Comparison of ENCODE assay signal across 24 mouse cellular contexts in genomic region chr7:125753326-125753715, GRCm38 (mm10). TPM values are rescaled to one million over a fixed set of nuclear protein-coding genes. Genes with fewer than 3 reads are reported as not detected.
A peak's percentile ranks its signal among the peaks of the same experiment; 100 is the strongest.
DNase-seq lines count a peak whose midpoint lies in the region; ATAC-seq and TF ChIP-seq lines count a peak whose summit lies in the region.
"Had no signal": no experiment of that assay in that cellular context is flagged by ENCODE, and none has a peak within 500 bp of the region (broad histone marks: within the 10 kb centered on the region; RNA-seq: fewer than 3 reads in every experiment).

No protein-coding gene starts in this region.

- no peak for TF ChIP-seq EP300 in heart, postnatal 0 days (IDR thresholded peaks at IDR 0.05; ENCODE audit: low read depth)

- no peak overlapping the region for H3K27ac ChIP-seq in neural tube, embryonic 11.5 days (ENCODE audit: low read depth, low read length)
- H3K27ac ChIP-seq in heart, embryonic 12.5 days (ENCODE audit: poor library complexity, severe bottlenecking), result peak overlapping the region; percentile 89
- H3K27ac ChIP-seq in heart, postnatal 0 days (ENCODE audit: low read depth), result peak overlapping the region; percentile 92
- H3K27ac ChIP-seq: gastrocnemius, adult 2 months; limb, embryonic 10.5 days; liver, embryonic 15.5 days; lung, embryonic 15.5 days; midbrain, embryonic 10.5 days; neural tube, embryonic 15.5 days had no signal

- H3K36me3 ChIP-seq in neural tube, embryonic 11.5 days (ENCODE audit: control insufficient read depth, insufficient read depth, low read length), result no peaks in the 10 kb centered on the region; the same call in 1 of the 2 replicates
- 0 out of 2 replicates have a peak, but pooled peaks cover 4% of the 10 kb centered on the region for H3K36me3 ChIP-seq in heart, embryonic 12.5 days
- H3K36me3 ChIP-seq in heart, postnatal 0 days (replicated peaks; ENCODE audit: control insufficient read depth, insufficient read depth, low read length), result no peaks in the 10 kb centered on the region
- H3K36me3 ChIP-seq: liver, embryonic 15.5 days; lung, embryonic 15.5 days; neural tube, embryonic 15.5 days had no signal

- no peaks in the 10 kb centered on the region for H3K4me1 ChIP-seq in neural tube, embryonic 11.5 days (ENCODE audit: control insufficient read depth, insufficient read depth, low read length)
- H3K4me1 ChIP-seq in heart, embryonic 12.5 days (replicated peaks), result peaks cover 52% of the 10 kb centered on the region
- H3K4me1 ChIP-seq in heart, postnatal 0 days (ENCODE audit: control insufficient read depth, insufficient read depth), result peaks cover 20% of the 10 kb centered on the region
- H3K4me1 ChIP-seq: limb, embryonic 10.5 days; liver, embryonic 15.5 days; midbrain, embryonic 10.5 days; neural tube, embryonic 15.5 days had no signal

- 87% methylated on average over 3 of the region's 3 CpGs for WGBS in neural tube, embryonic 11.5 days
- 54% methylated on average over 3 of the region's 3 CpGs for WGBS in heart, embryonic 12.5 days
- 45% methylated on average over 3 of the region's 3 CpGs for whole genome bisulfite sequencing in heart, postnatal 0 days

- H3K9ac ChIP-seq in neural tube, embryonic 11.5 days (ENCODE audit: low read length), result no peak overlapping the region
- no peak overlapping the region for H3K9ac ChIP-seq in heart, embryonic 12.5 days
- no peak overlapping the region for H3K9ac ChIP-seq in heart, postnatal 0 days (replicated peaks; ENCODE audit: low read depth, low read length)
- H3K9ac ChIP-seq: liver, embryonic 15.5 days; lung, embryonic 15.5 days; neural tube, embryonic 15.5 days had no signal

- no peaks in the 10 kb centered on the region for H3K27me3 ChIP-seq in neural tube, embryonic 11.5 days (ENCODE audit: control insufficient read depth, insufficient read depth, low read length)
- no peaks in the 10 kb centered on the region for H3K27me3 ChIP-seq in heart, embryonic 12.5 days (replicated peaks)
- H3K27me3 ChIP-seq in heart, postnatal 0 days (ENCODE audit: control insufficient read depth, insufficient read depth, low read length), result no peaks in the 10 kb centered on the region
- H3K27me3 ChIP-seq: CH12.LX; liver, embryonic 15.5 days; lung, embryonic 15.5 days; neural tube, embryonic 15.5 days had no signal

- DNase-seq in heart, adult 9 months (ENCODE audit: low spot score in 2 of 2), result peak; percentile 24 to 35
- no peak for DNase-seq in heart, adult 8-10 months (ENCODE audit: low spot score)
- peak; percentile 5 for DNase-seq in neural tube, embryonic 11.5 days (ENCODE audit: low spot score)
- DNase-seq in neural tube, embryonic 10.5 days (ENCODE audit: extremely low spot score, low spot score), result no peak
- peak; percentile 81 for DNase-seq in heart, postnatal 0 days (ENCODE audit: low spot score)
- no peak for DNase-seq in adipocyte (ENCODE audit: low spot score)
- DNase-seq: B cell, adult 2 months; cerebellum, adult 8-10 months; gastrocnemius, adult 2 months; kidney, adult 11 months; kidney, postnatal 10 days; liver; thymus, postnatal 14 days had no signal

- no peak for TF ChIP-seq CTCF in heart, postnatal 0 days (IDR thresholded peaks at IDR 0.05; ENCODE audit: low read depth)

- no peak overlapping the region for H3K4me3 ChIP-seq in neural tube, embryonic 11.5 days (ENCODE audit: low read depth, low read length)
- no peak overlapping the region for H3K4me3 ChIP-seq in heart, embryonic 12.5 days
- H3K4me3 ChIP-seq in heart, postnatal 0 days (ENCODE audit: low read depth, low read length), result no peak overlapping the region
- H3K4me3 ChIP-seq: gastrocnemius, adult 2 months; limb, embryonic 10.5 days; liver, embryonic 15.5 days; lung, embryonic 15.5 days; midbrain, embryonic 10.5 days; myocyte; neural tube, embryonic 15.5 days had no signal

- no peak for ATAC-seq in neural tube, embryonic 11.5 days (ENCODE audit: insufficient read depth, low FRiP score, low TSS enrichment)
- ATAC-seq in heart, embryonic 12.5 days (ENCODE audit: insufficient number of reproducible peaks, low FRiP score), result no peak
- ATAC-seq in heart, postnatal 0 days (ENCODE audit: insufficient read depth, low read depth), result peak; percentile 84
- ATAC-seq in activated CD4-positive, CD25-positive, alpha-beta regulatory T cell, adult 4 months, result no peak
- ATAC-seq: forebrain, embryonic 14.5 days; midbrain, embryonic 16.5 days had no signal

- no peaks in the 10 kb centered on the region for H3K9me3 ChIP-seq in neural tube, embryonic 11.5 days (ENCODE audit: control insufficient read depth, low read length)
- H3K9me3 ChIP-seq in heart, embryonic 12.5 days (replicated peaks), result no peaks in the 10 kb centered on the region
- H3K9me3 ChIP-seq in heart, postnatal 0 days (replicated peaks; ENCODE audit: control insufficient read depth, low read length), result no peaks in the 10 kb centered on the region
- H3K9me3 ChIP-seq: limb, embryonic 10.5 days; liver, embryonic 15.5 days; lung, embryonic 15.5 days; midbrain, embryonic 10.5 days; neural tube, embryonic 15.5 days had no signal

- H3K4me2 ChIP-seq in neural tube, embryonic 11.5 days (ENCODE audit: low read depth), result no peak overlapping the region
- H3K4me2 ChIP-seq in heart, embryonic 12.5 days, result no peak overlapping the region
- no peak overlapping the region for H3K4me2 ChIP-seq in heart, postnatal 0 days (ENCODE audit: low read depth, low read length)
- H3K4me2 ChIP-seq: liver, embryonic 15.5 days; lung, embryonic 15.5 days; neural tube, embryonic 15.5 days had no signal

RNA-seq across cellular contexts. Expression of gene D430042O09Rik, which starts 45.6 kb away (rescaled TPM):
- total RNA-seq in heart, adult 8-10 months (2022), result 10 to 100 TPM in 1 of 4 experiments, 1 to 10 TPM in 3; 8.9 to 12.0 (median 9.4) TPM
- 9.0 and 12.1 TPM in 2 replicates for polyA plus RNA-seq in neural tube, embryonic 11.5 days (2014; fragmentation: Nextera tagmentation; extraction: Ambion mirVana)
- 9.4 and 10.3 TPM in 2 replicates for polyA plus RNA-seq in heart, embryonic 12.5 days (2016; fragmentation: Nextera tagmentation; extraction: Ambion mirVana)
- 19.1 and 23.9 TPM in 2 replicates for total RNA-seq in heart, postnatal 0 days (2014; rRNA removed; ENCODE audit: low replicate concordance)
- 3.4 and 4.5 TPM in 2 replicates for polyA plus RNA-seq in heart, postnatal 0 days (2015; fragmentation: Nextera tagmentation; extraction: Ambion mirVana)
- polyA plus RNA-seq in activated CD4-positive, CD25-positive, alpha-beta regulatory T cell, adult 4 months (2017; shearing (Covaris generic)), result 1 to 10 TPM; 4.6 TPM

RNA-seq across cellular contexts. Expression of gene Gtf3c1, which starts 45.7 kb away (rescaled TPM):
- 10 to 100 TPM; 49.7 to 57.7 (median 54.7) TPM for total RNA-seq in heart, adult 8-10 months (2022)
- 40.6 and 43.6 TPM in 2 replicates for polyA plus RNA-seq in neural tube, embryonic 11.5 days (2014; fragmentation: Nextera tagmentation; extraction: Ambion mirVana)
- polyA plus RNA-seq in heart, embryonic 12.5 days (2016; fragmentation: Nextera tagmentation; extraction: Ambion mirVana), result 43.7 TPM in 2 replicates
- total RNA-seq in heart, postnatal 0 days (2014; rRNA removed; ENCODE audit: low replicate concordance), result 66.6 and 70.8 TPM in 2 replicates
- polyA plus RNA-seq in heart, postnatal 0 days (2015; fragmentation: Nextera tagmentation; extraction: Ambion mirVana), result 14.5 and 14.9 TPM in 2 replicates
- polyA plus RNA-seq in activated CD4-positive, CD25-positive, alpha-beta regulatory T cell, adult 4 months (2017; shearing (Covaris generic)), result 10 to 100 TPM; 17.8 to 21.3 TPM

Comparison
In these comparisons a context has a peak if more than half of its experiments do, and no peak if none do; other contexts are left out.
1. DNase-seq: peak in heart, adult 9 months (2 of 2), neural tube, embryonic 11.5 days (single experiment) and heart, postnatal 0 days (single experiment); none in heart, adult 8-10 months (single experiment), neural tube, embryonic 10.5 days (single experiment) and adipocyte (single experiment).